Mouse (Mus musculus) ES-Bruce4 (cell line): ENCODE results near the gene Shc4. TPM values are rescaled to one million over a fixed set of nuclear protein-coding genes. Genes with fewer than 3 reads are reported as not detected.

Experiments used
- H3K27ac ChIP-seq: 2 replicates; pipeline ENCODE4 v1.5.1; 2012; ENCODE audit warnings: low read length, inconsistent platforms; ENCODE audit not compliant: insufficient read depth
- H3K27me3 ChIP-seq: 2 replicates; pipeline ENCODE4 v1.6.1; 2012; ENCODE audit warnings: mild to moderate bottlenecking, low read length, inconsistent platforms; ENCODE audit not compliant: control insufficient read depth, poor library complexity, insufficient read depth, severe bottlenecking
- H3K36me3 ChIP-seq: 2 replicates; pipeline ENCODE4 v1.6.1; 2012; ENCODE audit warnings: inconsistent platforms, mild to moderate bottlenecking, low read length, moderate library complexity; ENCODE audit not compliant: control insufficient read depth, poor library complexity, insufficient read depth, severe bottlenecking
- H3K4me1 ChIP-seq: one replicate; pipeline ENCODE4 v1.8.1; 2011; ENCODE audit warnings: low read length; ENCODE audit not compliant: control insufficient read depth, insufficient read depth
- H3K4me3 ChIP-seq: 2 replicates; pipeline ENCODE4 v1.5.1; 2011; ENCODE audit warnings: low read depth, mild to moderate bottlenecking, low read length
- H3K9ac ChIP-seq: 2 replicates; pipeline ENCODE4 v1.6.1; 2012; ENCODE audit warnings: low read depth, mild to moderate bottlenecking, inconsistent platforms; ENCODE audit not compliant: poor library complexity, severe bottlenecking
- H3K9me3 ChIP-seq: replicated peaks from 2 replicates; pipeline ENCODE4 v1.6.1; 2012; ENCODE audit warnings: mild to moderate bottlenecking, low read length, inconsistent platforms; ENCODE audit not compliant: control insufficient read depth, poor library complexity, insufficient read depth, severe bottlenecking
- CTCF ChIP-seq: IDR thresholded peaks from one replicate; pipeline ENCODE4 v1.8.1; 2011; ENCODE audit warnings: low read depth, low read length
- EP300 ChIP-seq: IDR thresholded peaks from 2 replicates; pipeline ENCODE4 v1.6.1; 2011; ENCODE audit warnings: low read depth, low read length; ENCODE audit not compliant: insufficient read depth
- POLR2A ChIP-seq: IDR thresholded peaks from one replicate; pipeline ENCODE4 v1.8.1; 2011; ENCODE audit warnings: low read length; ENCODE audit not compliant: insufficient read depth
- polyA plus RNA-seq: library from polyadenylated mRNA; stranded (reverse); fragments of >200 nt; gene quantifications from 2 replicates; pipeline ENCODE4 v1.2.4, GENCODE M21; 2011; ENCODE audit warnings: low read depth; ENCODE audit not compliant: missing spikeins, insufficient read depth, insufficient read length

Gene Shc4
- polyA plus RNA-seq, 1 experiment, result 0.42 TPM

GRCm38 (mm10) chr2:125696219-125696618, 27.7 kb downstream of the Shc4 start:
- Histone ChIP-seq H3K9ac (no peak overlapping the region), H3K36me3 (no peaks in the 10 kb centered on the region), H3K4me3 (no peak overlapping the region), H3K27ac (no peak overlapping the region), H3K27me3 (no peaks in the 10 kb centered on the region; the same call in none of the 2 replicates), H3K4me1 (no peaks in the 10 kb centered on the region), H3K9me3 (no peaks in the 10 kb centered on the region)
- TF ChIP-seq POLR2A (no peak), CTCF (no peak), EP300 (no peak)

DNA sequence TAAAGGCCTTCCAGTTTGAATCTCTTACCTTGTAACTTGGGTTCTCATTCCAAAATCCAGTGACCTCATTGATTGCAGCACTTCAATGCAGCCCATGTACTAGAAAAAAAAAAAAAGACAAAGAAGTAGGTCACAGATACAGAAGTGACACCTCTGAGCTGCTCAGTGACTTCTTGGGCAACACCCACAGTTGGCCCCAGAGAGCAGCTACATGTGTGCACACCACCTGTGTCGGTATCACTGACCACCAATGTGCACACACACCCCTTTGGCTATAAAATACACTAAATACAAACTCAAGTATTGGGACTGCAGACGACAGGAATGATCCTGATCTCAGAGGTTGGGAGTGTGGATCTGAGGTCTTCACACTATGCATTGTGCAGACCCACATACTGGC, 29.1 kb downstream of the Shc4 start:
- Histone ChIP-seq H3K4me1 (no peaks in the 10 kb centered on the region), H3K4me3 (no peak overlapping the region), H3K9me3 (no peaks in the 10 kb centered on the region), H3K27me3 (no peaks in the 10 kb centered on the region; the same call in none of the 2 replicates), H3K36me3 (no peaks in the 10 kb centered on the region), H3K9ac (no peak overlapping the region), H3K27ac (no peak overlapping the region)
- TF ChIP-seq EP300 (no peak), POLR2A (no peak), CTCF (no peak)

GRCm38 (mm10) chr2:125692010-125692409, 31.9 kb downstream of the Shc4 start:
- H3K4me1 ChIP-seq, result no peaks in the 10 kb centered on the region
- no peak overlapping the region for H3K27ac ChIP-seq
- no peak overlapping the region for H3K9ac ChIP-seq
- no peaks in the 10 kb centered on the region; the same call in 1 of the 2 replicates for H3K27me3 ChIP-seq
- H3K4me3 ChIP-seq, result no peak overlapping the region
- no peaks in the 10 kb centered on the region for H3K36me3 ChIP-seq
- no peaks in the 10 kb centered on the region for H3K9me3 ChIP-seq
- no peak for TF ChIP-seq POLR2A
- TF ChIP-seq CTCF, result no peak
- TF ChIP-seq EP300, result no peak

- Histone ChIP-seq H3K4me3 (no peak overlapping the region), H3K27me3 (no peaks in the 10 kb centered on the region), H3K9ac (no peak overlapping the region), H3K27ac (no peak overlapping the region), H3K36me3 (no peaks in the 10 kb centered on the region), H3K9me3 (no peaks in the 10 kb centered on the region), H3K4me1 (peaks cover 2% of the 10 kb centered on the region)
- TF ChIP-seq EP300 (no peak), CTCF (no peak), POLR2A (no peak)
Observed at GRCm38 (mm10) chr2:125685441-125686150, 38.4 kb downstream of the Shc4 start.

GRCm38 (mm10) chr2:125684559-125685440, 39.1 kb downstream of the Shc4 start:
- Histone ChIP-seq H3K36me3 (no peaks in the 10 kb centered on the region), H3K27ac (no peak overlapping the region), H3K4me1 (peaks cover 2% of the 10 kb centered on the region), H3K4me3 (no peak overlapping the region), H3K27me3 (no peaks in the 10 kb centered on the region), H3K9ac (no peak overlapping the region), H3K9me3 (no peaks in the 10 kb centered on the region)
- no peak for TF ChIP-seq CTCF
- TF ChIP-seq POLR2A, result no peak
- TF ChIP-seq EP300, result no peak

DNA sequence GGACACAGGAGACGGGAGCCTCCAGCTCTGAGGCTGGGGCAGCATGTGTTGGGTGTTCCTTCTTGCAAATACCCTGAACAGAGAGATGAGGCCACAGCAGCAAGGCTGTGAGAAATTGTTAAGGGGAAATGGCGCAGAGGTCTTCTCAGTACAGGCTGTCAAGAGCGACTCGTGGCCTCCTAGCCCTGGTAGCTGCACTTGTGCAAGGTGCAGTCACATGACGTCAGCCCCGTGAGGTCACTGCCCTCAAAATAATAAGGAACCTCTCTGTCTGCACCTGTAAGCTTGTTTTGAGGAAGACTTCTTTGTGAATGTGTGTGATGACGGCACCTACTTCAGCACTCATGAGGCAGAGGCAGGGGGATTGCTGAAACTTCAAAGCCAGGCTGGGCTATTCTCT, 40.1 kb downstream of the Shc4 start:
- H3K4me3 ChIP-seq, result no peak overlapping the region
- H3K27me3 ChIP-seq, result no peaks in the 10 kb centered on the region
- TF ChIP-seq POLR2A (no peak), CTCF (no peak), EP300 (no peak)
- H3K4me1 ChIP-seq, result peaks cover 2% of the 10 kb centered on the region
- H3K9ac ChIP-seq, result no peak overlapping the region
- no peaks in the 10 kb centered on the region for H3K36me3 ChIP-seq
- H3K9me3 ChIP-seq, result no peaks in the 10 kb centered on the region
- no peak overlapping the region for H3K27ac ChIP-seq
